8 mouse cellular contexts compared by ENCODE assay signal in the genomic region with DNA sequence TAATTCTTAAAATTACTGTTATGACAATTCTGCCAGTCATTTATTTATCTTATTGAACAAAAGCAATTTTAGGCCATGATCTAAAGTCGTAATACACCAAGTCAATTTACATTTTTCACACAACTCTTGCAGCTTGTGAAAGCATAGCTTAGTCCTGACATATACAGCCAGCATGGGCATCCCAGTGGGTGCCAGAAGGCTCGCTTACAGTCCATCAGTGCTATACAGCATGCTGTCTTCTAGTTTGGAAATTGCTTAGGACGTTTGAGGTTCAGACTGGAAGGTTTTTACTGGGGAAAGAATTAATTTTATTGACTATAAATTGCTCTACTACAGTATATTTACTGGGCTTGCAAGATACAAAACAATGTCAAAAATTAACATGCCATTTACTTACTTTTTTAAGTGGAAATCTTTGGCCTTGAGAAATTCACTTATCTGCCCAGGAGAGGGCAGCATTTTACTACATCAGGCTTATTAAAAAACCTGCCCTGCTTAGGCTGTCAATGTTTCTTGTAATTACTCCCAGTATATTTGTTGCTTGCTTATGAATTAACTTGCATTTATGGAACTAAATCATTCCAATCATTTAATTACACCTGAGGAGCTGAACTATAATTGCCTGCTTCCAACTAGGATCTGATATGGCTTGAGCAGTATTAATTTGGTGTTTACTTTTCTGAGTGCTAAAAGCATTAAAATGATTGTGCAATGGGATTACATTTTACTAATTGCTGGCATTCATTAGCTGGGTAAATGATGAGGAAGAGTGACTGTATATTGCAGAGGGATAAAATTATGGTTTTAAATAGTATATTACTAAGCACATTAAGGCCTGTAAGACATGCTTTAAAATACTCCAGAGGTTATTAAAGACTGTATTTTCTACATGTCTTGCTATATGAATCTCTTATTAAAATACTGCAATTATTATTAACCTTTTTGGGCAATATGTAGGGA. TPM values are rescaled to one million over a fixed set of nuclear protein-coding genes. Genes with fewer than 3 reads are reported as not detected.
A peak's percentile ranks its signal among the peaks of the same experiment; 100 is the strongest.
DNase-seq lines count a peak whose midpoint lies in the region; ATAC-seq and TF ChIP-seq lines count a peak whose summit lies in the region.

No protein-coding gene starts in this region.

- no peaks in the 10 kb centered on the region for H3K36me3 ChIP-seq in heart, adult 2 months (ENCODE audit: control insufficient read depth, insufficient read depth, low read length)
- H3K36me3 ChIP-seq in heart, embryonic 10.5 days = no peaks in the 10 kb centered on the region
- H3K36me3 ChIP-seq in forebrain, embryonic 14.5 days (ENCODE audit: control insufficient read depth, insufficient read depth, low read length) = no peaks in the 10 kb centered on the region

- DNase-seq in heart, adult 2 months = no peak
- DNase-seq in heart, embryonic 10.5 days (ENCODE audit: low spot score) = no peak
- DNase-seq in thymus, postnatal 0 days (ENCODE audit: low spot score) = peak; percentile 23
- DNase-seq in thymus, postnatal 14 days = no peak
- DNase-seq in forebrain, embryonic 14.5 days (ENCODE audit: low spot score) = peak; percentile 82
- DNase-seq in lung, postnatal 14 days = peak; percentile 7
- DNase-seq in urinary bladder, postnatal 4 days (ENCODE audit: low spot score in 2 of 2) = no peak
- no peak for DNase-seq in natural killer cell, adult 2 months (ENCODE audit: low spot score in 2 of 2)

- peak; percentile 83 for TF ChIP-seq CTCF in heart, adult 2 months (IDR thresholded peaks at IDR 0.05)

- no peak for TF ChIP-seq POLR2A in heart, adult 2 months (IDR thresholded peaks at IDR 0.05; ENCODE audit: insufficient read depth, low read depth, low read length)

- 56% methylated on average over 3 of the region's 3 CpGs for WGBS in heart, adult 2 months
- WGBS in heart, embryonic 10.5 days = 39% methylated on average over 3 of the region's 3 CpGs
- WGBS in forebrain, embryonic 14.5 days = 40% methylated on average over 3 of the region's 3 CpGs

- H3K27ac ChIP-seq in heart, adult 2 months = no peak overlapping the region
- no peak overlapping the region for H3K27ac ChIP-seq in heart, embryonic 10.5 days
- no peak overlapping the region for H3K27ac ChIP-seq in forebrain, embryonic 14.5 days (ENCODE audit: low read depth, low read length)

- no peaks in the 10 kb centered on the region for H3K27me3 ChIP-seq in heart, adult 2 months (ENCODE audit: control insufficient read depth, insufficient read depth, low read length)
- no peaks in the 10 kb centered on the region for H3K27me3 ChIP-seq in heart, embryonic 10.5 days (ENCODE audit: insufficient read depth, poor library complexity, severe bottlenecking)
- no peaks in the 10 kb centered on the region for H3K27me3 ChIP-seq in forebrain, embryonic 14.5 days (replicated peaks; ENCODE audit: control insufficient read depth, insufficient read depth, low read length)

- H3K9ac ChIP-seq in heart, adult 2 months (ENCODE audit: low read depth, low read length) = no peak overlapping the region
- H3K9ac ChIP-seq in forebrain, embryonic 14.5 days (ENCODE audit: low read length) = no peak overlapping the region

- no peak overlapping the region for H3K4me3 ChIP-seq in heart, adult 2 months
- H3K4me3 ChIP-seq in heart, embryonic 10.5 days = no peak overlapping the region
- no peak overlapping the region for H3K4me3 ChIP-seq in forebrain, embryonic 14.5 days (ENCODE audit: low read depth, low read length)

- intact Hi-C loops in heart, adult 2 months (cut with DNase I) = loop anchor here (1.0 to 5.0 kb wide), 2 partner anchors 266 to 506 kb away; a partner anchor contains a TSS

- H3K9me3 ChIP-seq in heart, embryonic 10.5 days = no peaks in the 10 kb centered on the region
- H3K9me3 ChIP-seq in forebrain, embryonic 14.5 days (replicated peaks; ENCODE audit: control insufficient read depth, low read length) = no peaks in the 10 kb centered on the region

- peak; percentile 68 for ATAC-seq in forebrain, embryonic 14.5 days

- H3K79me2 ChIP-seq in heart, adult 2 months (replicated peaks; ENCODE audit: control insufficient read depth, insufficient read depth, low read length) = no peaks in the 10 kb centered on the region

- TF ChIP-seq EP300 in heart, adult 2 months (IDR thresholded peaks at IDR 0.05; ENCODE audit: insufficient read depth, low read depth, low read length) = no peak

- H3K4me1 ChIP-seq in heart, adult 2 months (ENCODE audit: control insufficient read depth, insufficient read depth, low read length) = no peaks in the 10 kb centered on the region
- H3K4me1 ChIP-seq in heart, embryonic 10.5 days = no peaks in the 10 kb centered on the region
- no peaks in the 10 kb centered on the region for H3K4me1 ChIP-seq in forebrain, embryonic 14.5 days (ENCODE audit: control insufficient read depth, insufficient read depth, low read length)

- no peak overlapping the region for H3K4me2 ChIP-seq in forebrain, embryonic 14.5 days (ENCODE audit: low read length)

RNA-seq across cellular contexts. Expression of a gene that starts 51.2 kb away (rescaled TPM):
- total RNA-seq in heart, adult 2 months (2021) = 1 to 10 TPM; 4.1 to 4.5 TPM
- polyA plus RNA-seq in heart, adult 2 months (2012; rRNA removed) = 1.3 and 1.5 TPM in 2 replicates
- polyA plus RNA-seq in heart, embryonic 10.5 days (2016; fragmentation: Nextera tagmentation; extraction: Ambion mirVana) = 8.7 and 10.2 TPM in 2 replicates
- 7.4 and 8.3 TPM in 2 replicates for polyA plus RNA-seq in thymus, postnatal 0 days (2015; fragmentation: Nextera tagmentation; extraction: Ambion mirVana)
- polyA plus RNA-seq in forebrain, embryonic 14.5 days (2014; fragmentation: Nextera tagmentation; extraction: Ambion mirVana) = 5.5 and 6.4 TPM in 2 replicates

RNA-seq across cellular contexts. Expression of a gene that starts 51.2 kb away (rescaled TPM):
- total RNA-seq in heart, adult 2 months (2021) = 10 to 100 TPM; 18.5 to 20.4 TPM
- polyA plus RNA-seq in heart, adult 2 months (2012; rRNA removed) = 5.8 and 13.1 TPM in 2 replicates
- polyA plus RNA-seq in heart, embryonic 10.5 days (2016; fragmentation: Nextera tagmentation; extraction: Ambion mirVana) = 59.3 and 64.2 TPM in 2 replicates
- 64.7 and 72.1 TPM in 2 replicates for polyA plus RNA-seq in thymus, postnatal 0 days (2015; fragmentation: Nextera tagmentation; extraction: Ambion mirVana)
- 50.4 and 51.1 TPM in 2 replicates for polyA plus RNA-seq in forebrain, embryonic 14.5 days (2014; fragmentation: Nextera tagmentation; extraction: Ambion mirVana)

Comparison
In these comparisons a context has a peak if more than half of its experiments do, and no peak if none do; other contexts are left out.
1. DNase-seq: peak in thymus, postnatal 0 days (single experiment), forebrain, embryonic 14.5 days (single experiment) and lung, postnatal 14 days (single experiment); none in heart, adult 2 months (0 of 2), heart, embryonic 10.5 days (single experiment), thymus, postnatal 14 days (single experiment), urinary bladder, postnatal 4 days (0 of 2) and natural killer cell, adult 2 months (0 of 2).